Mouse (Mus musculus) T-helper 1 cell (primary cell): Measurements from ENCODE around the gene Stfa2.
"Not testable (repeated sequence)": the region's sequence is repeated elsewhere in the genome, so short reads cannot be mapped to it uniquely, and the experiment has no call there.

Experiments
- in situ Hi-C: fragments of 300-600 bp; cut with MboI, MseI; formaldehyde crosslinking; loops from one replicate; pipeline ENCODE4 v1.15.1; 2025; ENCODE audit warnings: high pct_unique_total_duplicates

Gene Stfa2

GRCm38 (mm10) chr16:36408357-36408756, at the start of gene Stfa2:
TSS of gene Stfa2 (minus strand) at chr16:36408457.
- in situ Hi-C loops: no loop called here

DNA sequence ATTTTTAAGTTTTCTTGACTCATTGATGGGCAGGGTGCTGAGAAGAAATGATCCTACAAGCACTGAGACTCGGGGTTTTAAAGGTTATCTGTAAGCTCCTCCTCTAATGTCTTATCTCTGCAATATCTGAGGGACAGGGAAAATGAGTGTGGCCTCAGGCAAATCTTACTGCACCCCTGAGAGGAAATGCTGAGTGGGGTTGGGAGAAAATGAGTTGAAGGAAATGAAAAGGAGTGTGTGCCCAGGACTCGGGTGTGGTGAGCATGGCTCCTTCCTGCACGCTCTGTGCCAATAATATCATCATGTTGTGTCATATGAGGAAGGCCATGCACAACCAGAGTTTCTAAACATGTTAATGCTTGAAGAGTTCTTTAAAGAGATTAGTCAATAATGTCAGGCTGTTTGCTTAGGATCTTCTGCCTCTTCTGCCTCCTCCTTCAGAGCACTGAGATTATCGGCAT, 47.1 kb upstream of the Stfa2 start, which contains the start of gene Stfa3:
Gene Stfa3 (minus strand): TSS at position 51 of the 461 bp plus-strand sequence.
- in situ Hi-C loops: no loop called here

GRCm38 (mm10) chr16:36420979-36421378, 12.7 kb upstream of the Stfa2 start:
- in situ Hi-C loops: not testable (repeated sequence)

DNA sequence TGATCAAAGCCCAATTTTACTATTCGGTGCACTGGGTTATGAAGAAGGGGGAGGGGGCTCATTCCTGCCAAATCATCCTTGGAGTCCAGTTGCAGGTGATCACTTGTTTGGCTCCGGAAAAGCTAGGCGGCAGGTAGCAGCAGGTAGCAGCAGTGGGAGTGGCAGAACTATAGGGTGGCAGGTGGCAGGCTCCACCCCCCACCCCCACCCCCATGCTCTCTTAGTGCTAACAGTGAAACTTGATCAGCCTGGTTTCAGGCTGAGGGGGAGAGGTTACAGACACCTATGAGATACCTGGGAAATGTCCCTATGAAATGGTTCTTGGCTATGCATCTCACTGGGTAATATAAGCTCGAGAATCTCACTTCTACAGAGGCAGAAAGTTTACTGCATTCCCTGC, 19.2 kb downstream of the Stfa2 start:
- in situ Hi-C loops: no loop called here

DNA sequence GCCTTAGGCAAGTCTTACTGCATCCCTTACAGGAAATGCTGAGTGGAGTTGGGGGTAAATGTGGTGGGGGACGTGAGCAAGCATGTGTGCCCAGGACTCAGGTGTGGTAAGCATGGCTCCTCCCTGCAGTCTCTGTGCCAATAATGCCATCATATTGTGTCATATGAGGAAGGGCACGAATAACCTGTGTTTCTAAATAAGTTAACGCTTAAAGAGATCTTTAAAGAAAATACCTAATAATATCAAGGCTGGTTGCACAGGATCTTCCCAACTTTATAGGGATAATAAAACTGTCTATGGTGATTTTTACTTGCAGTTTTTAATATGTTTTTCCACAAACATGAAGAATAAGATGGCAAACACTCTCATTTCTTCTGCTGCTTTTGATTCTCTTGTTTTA, 40.6 kb downstream of the Stfa2 start, which contains the start of gene BC100530:
Gene BC100530 (minus strand): TSS at position 101 of the 400 bp plus-strand sequence.
- in situ Hi-C loops: not testable (repeated sequence)
